Mouse (Mus musculus) spleen, embryonic (tissue): ENCODE data around the gene D830030K20Rik.
"Not testable (repeated sequence)": the region's sequence is repeated elsewhere in the genome, so short reads cannot be mapped to it uniquely, and the experiment has no call there.

Source experiments
- CTCF ChIA-PET: fragments of 350-600 bp; sonication (Branson Sonifier 250); formaldehyde crosslinking; loops from one replicate; lab custom pipeline; 2022; lab: Charles Lee

The D830030K20Rik gene

DNA sequence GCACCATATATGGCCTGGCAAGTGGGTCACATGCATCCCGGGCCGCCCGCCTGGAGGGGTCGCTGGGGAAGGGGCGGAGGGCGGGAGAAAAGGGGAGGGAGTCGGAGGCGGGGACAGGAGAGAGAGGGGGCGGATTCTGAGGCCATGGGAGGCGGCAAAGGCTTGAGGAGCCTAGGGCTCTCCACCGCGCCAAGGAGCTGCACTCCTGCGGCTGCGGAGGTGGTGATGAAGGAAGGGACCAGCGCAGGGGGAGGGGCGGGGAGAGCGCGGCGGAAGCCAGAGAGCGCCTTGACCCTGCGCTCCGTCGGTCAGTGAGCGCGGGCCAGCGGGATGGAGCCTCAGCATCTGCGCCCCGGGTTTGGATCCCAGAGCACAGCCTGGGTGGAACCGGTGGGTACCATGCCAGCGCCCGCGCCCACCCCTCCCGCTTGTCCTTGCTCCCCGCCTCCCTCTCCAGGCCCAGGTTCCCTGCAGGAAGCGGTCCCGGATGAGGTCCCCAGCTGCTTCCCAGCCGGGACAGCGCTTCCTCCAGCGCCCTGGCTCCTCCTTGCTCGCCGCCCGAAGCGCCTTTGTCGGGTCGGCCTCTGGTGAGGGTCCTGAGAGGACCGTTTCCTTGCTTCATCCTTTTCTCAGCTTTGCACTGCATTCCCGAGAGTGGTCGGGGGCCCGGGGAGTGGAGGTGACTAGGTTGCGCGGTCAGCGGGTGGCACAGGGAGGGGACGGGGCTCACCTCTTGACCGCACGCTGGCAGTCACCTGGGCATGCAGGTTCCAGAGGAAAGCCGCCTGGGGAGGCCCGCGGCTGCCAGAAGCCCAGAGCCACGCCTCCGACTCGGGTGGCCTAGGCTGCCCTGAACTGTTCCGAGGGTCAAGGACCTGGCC, at the start of gene D830030K20Rik:
Gene D830030K20Rik (plus strand): TSS at position 217 of the 881 bp plus-strand sequence.
- CTCF ChIA-PET: not testable (repeated sequence)

- CTCF ChIA-PET: not testable (repeated sequence)
Observed at GRCm38 (mm10) chr14:3187955-3188354, 20.3 kb upstream of the D830030K20Rik start, which contains the start of gene Gm5795. TSS of gene Gm5795 (plus strand) at chr14:3188255.

DNA sequence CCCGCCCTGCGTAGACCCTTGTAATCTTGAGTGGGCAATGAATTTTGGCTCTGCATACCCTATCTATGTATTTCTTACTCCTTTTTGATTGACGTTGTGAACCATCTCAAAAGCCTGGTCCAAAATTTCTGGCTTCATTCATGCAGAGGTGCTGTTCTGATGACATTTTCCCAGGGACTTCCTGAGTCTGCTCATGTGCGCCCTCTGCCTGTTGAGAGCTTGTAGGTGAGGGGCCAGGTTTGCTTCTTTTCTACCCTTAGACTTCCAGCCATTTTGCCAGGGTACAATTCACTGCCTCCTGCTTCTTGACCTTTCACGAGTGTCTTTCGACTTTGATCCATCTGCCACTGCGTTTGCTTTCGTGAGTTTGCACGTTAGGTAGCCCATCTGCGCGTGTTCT, 1.1 kb downstream of the D830030K20Rik start:
- CTCF ChIA-PET: not testable (repeated sequence)

GRCm38 (mm10) chr14:3262531-3262930, 54.2 kb downstream of the D830030K20Rik start:
- CTCF ChIA-PET: not testable (repeated sequence)
